8 mouse cellular contexts compared by ENCODE assay signal in genomic region chr11:8424342-8425225, GRCm38 (mm10).
DNase-seq lines count a peak whose midpoint lies in the region; ATAC-seq and TF ChIP-seq lines count a peak whose summit lies in the region.

No protein-coding gene starts in this region.

- no peaks in the 10 kb centered on the region for H3K9me3 ChIP-seq in ES-Bruce4 (replicated peaks; ENCODE audit: control insufficient read depth, insufficient read depth, low read length, poor library complexity, severe bottlenecking)
- H3K9me3 ChIP-seq in forebrain, embryonic 11.5 days (ENCODE audit: control insufficient read depth, low read length) = no peaks in the 10 kb centered on the region
- H3K9me3 ChIP-seq in heart, embryonic 15.5 days (replicated peaks) = no peaks in the 10 kb centered on the region
- no peaks in the 10 kb centered on the region for H3K9me3 ChIP-seq in liver, embryonic 13.5 days (replicated peaks)
- H3K9me3 ChIP-seq in neural tube, embryonic 12.5 days = no peaks in the 10 kb centered on the region

- TF ChIP-seq EP300 in ES-Bruce4 (IDR thresholded peaks at IDR 0.05; ENCODE audit: insufficient read depth, low read depth, low read length) = no peak

- no peaks in the 10 kb centered on the region for H3K27me3 ChIP-seq in ES-Bruce4 (ENCODE audit: control insufficient read depth, insufficient read depth, low read length, poor library complexity, severe bottlenecking)
- no peaks in the 10 kb centered on the region for H3K27me3 ChIP-seq in forebrain, embryonic 11.5 days (ENCODE audit: control insufficient read depth, insufficient read depth, low read length)
- no peaks in the 10 kb centered on the region for H3K27me3 ChIP-seq in heart, embryonic 15.5 days
- H3K27me3 ChIP-seq in liver, embryonic 13.5 days = no peaks in the 10 kb centered on the region
- H3K27me3 ChIP-seq in neural tube, embryonic 12.5 days (replicated peaks) = no peaks in the 10 kb centered on the region

- peak; percentile 87 for TF ChIP-seq CTCF in ES-Bruce4 (IDR thresholded peaks at IDR 0.05; ENCODE audit: low read depth, low read length)

- 41% methylated on average over 13 of the region's 13 CpGs for WGBS in forebrain, embryonic 11.5 days
- WGBS in heart, embryonic 15.5 days = 29% methylated on average over 13 of the region's 13 CpGs
- 40% methylated on average over 13 of the region's 13 CpGs for WGBS in liver, embryonic 13.5 days (ENCODE audit: insufficient replicate concordance)
- 40% methylated on average over 13 of the region's 13 CpGs for WGBS in neural tube, embryonic 12.5 days

- H3K4me1 ChIP-seq in ES-Bruce4 (ENCODE audit: control insufficient read depth, insufficient read depth, low read length) = no peaks in the 10 kb centered on the region
- H3K4me1 ChIP-seq in forebrain, embryonic 11.5 days (replicated peaks; ENCODE audit: control insufficient read depth, insufficient read depth, low read length) = no peaks in the 10 kb centered on the region
- H3K4me1 ChIP-seq in heart, embryonic 15.5 days (replicated peaks) = peaks cover 4% of the 10 kb centered on the region; the same call in 1 of the 2 replicates
- no peaks in the 10 kb centered on the region for H3K4me1 ChIP-seq in liver, embryonic 13.5 days (replicated peaks)
- H3K4me1 ChIP-seq in neural tube, embryonic 12.5 days = peaks cover 6% of the 10 kb centered on the region; the same call in 1 of the 2 replicates

- H3K4me3 ChIP-seq in ES-Bruce4 (ENCODE audit: low read depth, low read length) = no peak overlapping the region
- no peak overlapping the region for H3K4me3 ChIP-seq in forebrain, embryonic 11.5 days (ENCODE audit: low read depth, low read length)
- H3K4me3 ChIP-seq in heart, embryonic 15.5 days = no peak overlapping the region
- no peak overlapping the region for H3K4me3 ChIP-seq in liver, embryonic 13.5 days (replicated peaks)
- no peak overlapping the region for H3K4me3 ChIP-seq in neural tube, embryonic 12.5 days

- H3K36me3 ChIP-seq in ES-Bruce4 (ENCODE audit: control insufficient read depth, insufficient read depth, low read length, poor library complexity, severe bottlenecking) = no peaks in the 10 kb centered on the region
- no peaks in the 10 kb centered on the region for H3K36me3 ChIP-seq in forebrain, embryonic 11.5 days (ENCODE audit: control insufficient read depth, insufficient read depth, low read length)
- H3K36me3 ChIP-seq in heart, embryonic 15.5 days = peaks cover 2% of the 10 kb centered on the region; the same call in 1 of the 2 replicates
- H3K36me3 ChIP-seq in liver, embryonic 13.5 days = no peaks in the 10 kb centered on the region
- no peaks in the 10 kb centered on the region for H3K36me3 ChIP-seq in neural tube, embryonic 12.5 days

- H3K9ac ChIP-seq in ES-Bruce4 (ENCODE audit: low read depth, poor library complexity, severe bottlenecking) = no peak overlapping the region
- H3K9ac ChIP-seq in forebrain, embryonic 11.5 days (ENCODE audit: low read length) = peak overlapping the region; percentile 45; the same call in 1 of the 2 replicates
- no peak overlapping the region for H3K9ac ChIP-seq in heart, embryonic 15.5 days
- H3K9ac ChIP-seq in liver, embryonic 13.5 days = no peak overlapping the region
- no peak overlapping the region; the same call in 1 of the 2 replicates for H3K9ac ChIP-seq in neural tube, embryonic 12.5 days

- TF ChIP-seq POLR2A in ES-Bruce4 (IDR thresholded peaks at IDR 0.05; ENCODE audit: insufficient read depth, low read length) = no peak

- no peak overlapping the region for H3K27ac ChIP-seq in ES-Bruce4 (ENCODE audit: insufficient read depth, low read length)
- H3K27ac ChIP-seq in forebrain, embryonic 11.5 days (ENCODE audit: low read depth, low read length) = no peak overlapping the region
- no peak overlapping the region for H3K27ac ChIP-seq in heart, embryonic 15.5 days
- no peak overlapping the region for H3K27ac ChIP-seq in liver, embryonic 13.5 days
- H3K27ac ChIP-seq in neural tube, embryonic 12.5 days = no peak overlapping the region

- DNase-seq in c-Kit-positive CD71-positive TER-119-negative erythroid progenitor cells, embryonic 14.5 days (ENCODE audit: low read depth) = peak; percentile 9
- DNase-seq in forebrain, embryonic 11.5 days (ENCODE audit: low spot score) = peak; percentile 86
- DNase-seq in kidney, postnatal 14 days = peak; percentile 85
- DNase-seq in liver, embryonic 13.5 days = peak; percentile 11
- peak; percentile 47 for DNase-seq in testis, postnatal 14 days (ENCODE audit: low spot score)

- H3K4me2 ChIP-seq in forebrain, embryonic 11.5 days (ENCODE audit: low read depth, low read length, severe bottlenecking) = no peak overlapping the region
- peak overlapping the region; percentile 49 for H3K4me2 ChIP-seq in heart, embryonic 15.5 days
- no peak overlapping the region for H3K4me2 ChIP-seq in liver, embryonic 13.5 days
- H3K4me2 ChIP-seq in neural tube, embryonic 12.5 days (replicated peaks) = no peak overlapping the region; the same call in 1 of the 2 replicates

- peak; percentile 84 for ATAC-seq in forebrain, embryonic 11.5 days (replicated peaks; ENCODE audit: low FRiP score)
- peak; percentile 68 for ATAC-seq in heart, embryonic 15.5 days (replicated peaks; ENCODE audit: insufficient number of reproducible peaks, insufficient read depth, low FRiP score, low read depth)
- no peak for ATAC-seq in liver, embryonic 13.5 days (ENCODE audit: low read depth)
- ATAC-seq in neural tube, embryonic 12.5 days (ENCODE audit: low FRiP score, low read depth) = peak; percentile 92

Comparison
In these comparisons a context has a peak if more than half of its experiments do, and no peak if none do; other contexts are left out.
1. DNase-seq: peak in every context shown above with its lines; median percentile 86 in forebrain, embryonic 11.5 days; 85 in kidney, postnatal 14 days; 47 in testis, postnatal 14 days; 11 in liver, embryonic 13.5 days; 9 in c-Kit-positive CD71-positive TER-119-negative erythroid progenitor cells, embryonic 14.5 days.